Mouse (Mus musculus): ENCODE measurements around the gene Elavl2.
"Not testable (repeated sequence)": the region's sequence is repeated elsewhere in the genome, so short reads cannot be mapped to it uniquely, and the experiment has no call there.

Gene Elavl2

GRCm38 (mm10) chr4:91310801-91311200, 89.8 kb downstream of the Elavl2 start:
- no peak for DNase-seq

GRCm38 (mm10) chr4:91297706-91298105, 102.9 kb downstream of the Elavl2 start:
- DNase-seq: no peak

- no peak for DNase-seq
These were observed 105.3 kb downstream of the Elavl2 start for GRCm38 (mm10) chr4:91295317-91295716.

GRCm38 (mm10) chr4:91291526-91291925, 109.1 kb downstream of the Elavl2 start:
- no peak for DNase-seq

- no peak for DNase-seq
These were observed 110.2 kb downstream of the Elavl2 start for GRCm38 (mm10) chr4:91290373-91290772.

- no peak for DNase-seq
These were observed 111.4 kb downstream of the Elavl2 start for GRCm38 (mm10) chr4:91289151-91289550.

GRCm38 (mm10) chr4:91268390-91268789, 132.2 kb downstream of the Elavl2 start:
- DNase-seq: no peak

- no peak for DNase-seq
These were observed 136.7 kb downstream of the Elavl2 start for GRCm38 (mm10) chr4:91263733-91264440.

GRCm38 (mm10) chr4:91262839-91263238, 137.7 kb downstream of the Elavl2 start:
- DNase-seq: no peak

- DNase-seq: no peak
These were observed 140.0 kb downstream of the Elavl2 start for GRCm38 (mm10) chr4:91260622-91261021.

- no peak for DNase-seq
These were observed 151.9 kb downstream of the Elavl2 start for GRCm38 (mm10) chr4:91248650-91249049.

- not testable (repeated sequence) for DNase-seq
These were observed 155.4 kb downstream of the Elavl2 start for GRCm38 (mm10) chr4:91245136-91245535.

GRCm38 (mm10) chr4:91244554-91244953, 156.0 kb downstream of the Elavl2 start:
- DNase-seq: no peak

- DNase-seq: no peak
These were observed 156.7 kb downstream of the Elavl2 start for GRCm38 (mm10) chr4:91243896-91244295.

- DNase-seq: no peak
These were observed 161.7 kb downstream of the Elavl2 start for GRCm38 (mm10) chr4:91238739-91239485.

- no peak for DNase-seq
These were observed 163.6 kb downstream of the Elavl2 start for GRCm38 (mm10) chr4:91236976-91237375.

- no peak for DNase-seq
These were observed 165.6 kb downstream of the Elavl2 start for GRCm38 (mm10) chr4:91234941-91235340.

GRCm38 (mm10) chr4:91233599-91233998, 167.0 kb downstream of the Elavl2 start:
- DNase-seq: no peak

- DNase-seq: no peak
These were observed 170.1 kb downstream of the Elavl2 start for GRCm38 (mm10) chr4:91230439-91230863.

- DNase-seq: no peak
These were observed 172.2 kb downstream of the Elavl2 start for GRCm38 (mm10) chr4:91228341-91228740.

GRCm38 (mm10) chr4:91223811-91224210, 176.8 kb downstream of the Elavl2 start:
- DNase-seq: no peak

- no peak for DNase-seq
These were observed 181.3 kb downstream of the Elavl2 start for GRCm38 (mm10) chr4:91219322-91219721.

GRCm38 (mm10) chr4:91213917-91214316, 186.7 kb downstream of the Elavl2 start:
- DNase-seq: no peak

Data from kidney, postnatal 14 days (tissue).